Mouse (Mus musculus): ENCODE measurements around the gene Alpl.

GRCm38 (mm10) chr4:137818341-137818740, 22.2 kb upstream of the Alpl start:
- TF ChIP-seq CTCF (IDR thresholded peaks at IDR 0.05; ENCODE audit: control insufficient read depth, insufficient read depth, insufficient replicate concordance, low read depth, low read length) (no peak), POLR2A (IDR thresholded peaks at IDR 0.05; ENCODE audit: control insufficient read depth, low read depth, low read length) (no peak)

All from testis, adult 2 months (tissue).